Mouse (Mus musculus) spleen, postnatal 4 days (tissue): ENCODE measurements at regions not wholly inside any gene's neighbourhood (a gene's known extent, or its start where the extent isn't known, plus 50 kb on each side); places are given as distances from the start of the nearest gene placed in this dataset.

ENCODE experiments used
- DNase-seq, 2 experiments: peaks; one replicate each; pipeline ENCODE4 v3.0.0; 2022; ENCODE audit warnings: low spot score in 2 of 2

- no peak for DNase-seq
These were observed 245.2 kb downstream of the Prdm2 start for GRCm38 (mm10) chr4:142967604-142968003.

- no peak for DNase-seq
These were observed 255.9 kb downstream of the Prdm2 start for GRCm38 (mm10) chr4:142956832-142957429.

- DNase-seq: no peak
These were observed 256.4 kb downstream of the Prdm2 start for GRCm38 (mm10) chr4:142956376-142956775.

- no peak for DNase-seq
These were observed 259.1 kb downstream of the Prdm2 start for GRCm38 (mm10) chr4:142953724-142954123.

- no peak for DNase-seq
These were observed 259.9 kb downstream of the Prdm2 start for GRCm38 (mm10) chr4:142952879-142953278.

- DNase-seq: no peak
These were observed 265.1 kb downstream of the Prdm2 start for GRCm38 (mm10) chr4:142947673-142948072.

- no peak for DNase-seq
These were observed 279.2 kb downstream of the Prdm2 start for GRCm38 (mm10) chr4:142933627-142934026.

- no peak for DNase-seq
These were observed 283.6 kb downstream of the Prdm2 start for GRCm38 (mm10) chr4:142929245-142929644.

GRCm38 (mm10) chr4:142927328-142928108 is 285.3 kb downstream of the Prdm2 start:
- DNase-seq: no peak

- no peak for DNase-seq
These were observed 287.7 kb downstream of the Prdm2 start for GRCm38 (mm10) chr4:142925111-142925510.

- DNase-seq: no peak
These were observed 303.3 kb downstream of the Prdm2 start for GRCm38 (mm10) chr4:142909355-142909947.

GRCm38 (mm10) chr4:142908782-142909181 is 304.0 kb downstream of the Prdm2 start:
- no peak for DNase-seq

GRCm38 (mm10) chr4:142903356-142904032 is 309.3 kb downstream of the Prdm2 start:
- DNase-seq: no peak

- no peak for DNase-seq
These were observed 312.0 kb downstream of the Prdm2 start for GRCm38 (mm10) chr4:142900792-142901191.

GRCm38 (mm10) chr4:142898994-142899393 is 313.8 kb downstream of the Prdm2 start:
- no peak for DNase-seq

- no peak for DNase-seq
These were observed 322.1 kb downstream of the Prdm2 start for GRCm38 (mm10) chr4:142890711-142891110.

GRCm38 (mm10) chr4:142888891-142889290 is 323.9 kb downstream of the Prdm2 start:
- DNase-seq: no peak

GRCm38 (mm10) chr4:142887876-142888275 is 324.9 kb downstream of the Prdm2 start:
- DNase-seq: no peak

GRCm38 (mm10) chr4:142880323-142880759 is 332.5 kb downstream of the Prdm2 start:
- no peak for DNase-seq

GRCm38 (mm10) chr4:142876151-142876550 is 336.6 kb downstream of the Prdm2 start:
- DNase-seq: no peak

GRCm38 (mm10) chr4:142875105-142875504 is 337.7 kb downstream of the Prdm2 start:
- no peak for DNase-seq

- DNase-seq: no peak
These were observed 346.5 kb downstream of the Prdm2 start for GRCm38 (mm10) chr4:142866341-142866740.
